Mouse (Mus musculus): Measurements from ENCODE around the gene Stxbp5.
"Not testable (repeated sequence)": the region's sequence is repeated elsewhere in the genome, so short reads cannot be mapped to it uniquely, and the experiment has no call there.

Gene Stxbp5

DNA sequence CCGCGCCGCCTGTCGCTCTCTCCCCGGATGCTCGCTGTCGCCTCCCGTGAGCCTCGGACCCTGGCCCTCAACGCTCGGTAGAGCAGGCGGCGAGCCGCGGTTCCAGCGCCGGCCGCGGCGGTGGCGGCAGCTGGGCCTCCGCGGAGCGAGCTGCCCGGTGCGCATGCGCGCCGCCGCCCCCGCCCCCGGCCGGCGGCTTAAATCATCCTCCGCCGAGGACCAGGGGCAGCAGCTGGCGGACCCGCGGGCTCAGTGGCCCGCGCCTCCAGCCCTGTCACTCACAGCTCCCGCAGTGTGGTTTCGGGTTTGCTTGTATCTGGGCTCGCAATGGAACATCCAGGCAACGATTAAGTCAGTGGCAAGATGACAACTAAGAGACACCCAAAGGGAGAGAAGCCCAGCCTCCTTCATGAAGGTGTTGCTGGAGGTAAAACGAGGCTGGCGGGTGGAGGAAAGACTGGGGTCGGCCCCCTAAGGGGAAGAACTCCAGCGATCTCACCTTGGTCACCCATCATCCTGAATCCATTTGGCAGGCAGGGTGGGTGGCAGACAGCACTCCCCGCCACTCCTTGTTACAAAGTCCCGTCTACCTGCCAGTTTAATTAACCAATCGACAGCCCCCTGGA, at the start of gene Stxbp5:
Gene Stxbp5 (minus strand): TSS at position 9 of the 626 bp plus-strand sequence.
- peak; percentile 81 for DNase-seq (ENCODE audit: extremely low spot score)

DNA sequence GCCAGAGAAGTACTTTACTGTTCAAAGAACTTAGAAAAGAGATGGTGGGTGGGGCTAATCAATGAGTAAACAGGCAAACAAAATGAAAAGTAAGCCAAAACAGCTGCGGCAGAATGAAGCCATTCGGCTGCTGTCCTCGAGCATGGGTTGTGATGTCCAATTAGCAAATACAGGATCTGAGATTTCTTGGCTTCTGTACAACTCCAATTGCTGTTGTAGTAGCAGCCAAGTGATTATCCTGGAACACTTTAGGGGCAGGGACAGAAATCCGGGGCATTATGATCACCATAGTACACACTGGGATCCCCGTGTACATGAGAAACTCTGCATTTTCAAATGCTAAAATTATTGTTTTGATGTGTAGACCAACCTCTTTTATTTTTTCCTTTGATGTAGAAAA, 11.5 kb upstream of the Stxbp5 start:
- no peak for DNase-seq (ENCODE audit: extremely low spot score)

- DNase-seq (ENCODE audit: extremely low spot score), result no peak
These were observed 7.1 kb upstream of the Stxbp5 start for GRCm38 (mm10) chr10:9907919-9908502.

GRCm38 (mm10) chr10:9907519-9907918, 6.6 kb upstream of the Stxbp5 start:
- DNase-seq (ENCODE audit: extremely low spot score), result no peak

- no peak for DNase-seq (ENCODE audit: extremely low spot score)
These were observed 5.3 kb upstream of the Stxbp5 start for GRCm38 (mm10) chr10:9906185-9906584.

- peak; percentile 79 for DNase-seq (ENCODE audit: extremely low spot score)
These were observed 889 bp upstream of the Stxbp5 start for GRCm38 (mm10) chr10:9901697-9902239.

GRCm38 (mm10) chr10:9900315-9901070, 386 bp downstream of the Stxbp5 start:
- DNase-seq (ENCODE audit: extremely low spot score), result peak; percentile 71

- DNase-seq (ENCODE audit: extremely low spot score), result peak; percentile 17
These were observed 1.1 kb downstream of the Stxbp5 start for GRCm38 (mm10) chr10:9899816-9900215.

GRCm38 (mm10) chr10:9899086-9899485, 1.8 kb downstream of the Stxbp5 start:
- peak; percentile 40 for DNase-seq (ENCODE audit: extremely low spot score)

DNA sequence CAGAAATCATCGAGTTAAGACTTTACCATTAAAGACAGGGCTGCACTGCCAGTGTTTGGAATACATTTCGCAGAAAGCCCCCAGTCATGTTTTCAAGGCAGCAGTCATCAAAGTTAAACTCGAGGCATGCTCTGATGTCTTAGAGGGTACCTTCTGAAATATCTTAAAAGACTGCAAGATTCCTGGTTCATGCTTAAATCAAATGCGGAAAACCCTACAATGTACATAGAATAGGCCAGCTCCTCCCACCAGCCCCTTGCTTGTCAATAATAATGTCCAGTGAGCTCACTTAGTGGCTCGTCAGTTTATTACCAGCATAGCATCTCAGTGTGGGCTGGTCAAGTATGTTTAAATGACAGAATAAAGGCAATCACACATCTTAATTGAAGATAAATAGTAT, 3.0 kb downstream of the Stxbp5 start:
- DNase-seq (ENCODE audit: extremely low spot score), result no peak

GRCm38 (mm10) chr10:9893562-9893961, 7.3 kb downstream of the Stxbp5 start:
- no peak for DNase-seq (ENCODE audit: extremely low spot score)

- DNase-seq (ENCODE audit: extremely low spot score), result no peak
These were observed 11.2 kb downstream of the Stxbp5 start for GRCm38 (mm10) chr10:9889651-9890050.

DNA sequence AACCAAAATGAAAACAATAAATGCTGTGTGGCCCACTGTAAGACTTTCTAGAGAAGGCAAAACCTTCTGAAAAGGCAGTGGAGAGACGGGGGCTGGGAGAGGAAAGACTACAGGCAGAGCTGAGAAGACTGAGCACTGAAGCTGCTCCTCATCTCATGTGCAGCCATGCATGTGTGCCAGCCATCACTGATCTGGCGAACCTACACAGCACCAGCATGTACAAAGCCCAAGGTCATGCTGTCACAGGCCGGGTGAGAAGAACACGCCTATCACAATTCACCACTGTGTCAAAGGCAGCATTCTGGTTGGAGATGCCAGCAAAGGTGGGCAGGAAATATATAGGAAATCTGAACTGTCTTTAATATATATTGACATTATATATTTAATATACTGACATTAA, 12.2 kb downstream of the Stxbp5 start:
- no peak for DNase-seq (ENCODE audit: extremely low spot score)

- DNase-seq (ENCODE audit: extremely low spot score), result not testable (repeated sequence)
These were observed 19.0 kb downstream of the Stxbp5 start for GRCm38 (mm10) chr10:9881781-9882320.

- no peak for DNase-seq (ENCODE audit: extremely low spot score)
These were observed 20.7 kb downstream of the Stxbp5 start for GRCm38 (mm10) chr10:9880070-9880728.

- DNase-seq (ENCODE audit: extremely low spot score), result no peak
These were observed 21.9 kb downstream of the Stxbp5 start for GRCm38 (mm10) chr10:9878821-9879489.

- no peak for DNase-seq (ENCODE audit: extremely low spot score)
These were observed 25.0 kb downstream of the Stxbp5 start for GRCm38 (mm10) chr10:9875905-9876304.

DNA sequence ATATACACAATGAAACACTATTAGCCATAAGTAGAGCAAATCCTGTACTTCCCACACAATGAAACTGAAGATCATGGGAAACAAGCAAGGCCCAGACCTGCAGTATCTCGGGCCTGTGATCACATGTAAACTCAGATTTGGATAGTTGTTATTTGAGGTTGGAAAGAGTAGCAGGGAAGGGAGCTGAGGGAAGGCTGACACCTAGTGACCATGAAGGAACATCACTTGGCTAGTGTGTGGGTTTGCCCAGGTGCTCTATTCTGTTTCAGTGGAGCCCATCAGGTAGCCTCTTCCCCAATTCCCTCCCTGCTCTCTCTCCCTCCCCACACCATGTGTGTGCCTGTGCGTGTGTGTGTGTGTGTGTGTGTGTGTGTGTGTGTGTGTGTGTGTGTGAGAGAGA, 28.7 kb downstream of the Stxbp5 start:
- DNase-seq (ENCODE audit: extremely low spot score), result no peak

DNA sequence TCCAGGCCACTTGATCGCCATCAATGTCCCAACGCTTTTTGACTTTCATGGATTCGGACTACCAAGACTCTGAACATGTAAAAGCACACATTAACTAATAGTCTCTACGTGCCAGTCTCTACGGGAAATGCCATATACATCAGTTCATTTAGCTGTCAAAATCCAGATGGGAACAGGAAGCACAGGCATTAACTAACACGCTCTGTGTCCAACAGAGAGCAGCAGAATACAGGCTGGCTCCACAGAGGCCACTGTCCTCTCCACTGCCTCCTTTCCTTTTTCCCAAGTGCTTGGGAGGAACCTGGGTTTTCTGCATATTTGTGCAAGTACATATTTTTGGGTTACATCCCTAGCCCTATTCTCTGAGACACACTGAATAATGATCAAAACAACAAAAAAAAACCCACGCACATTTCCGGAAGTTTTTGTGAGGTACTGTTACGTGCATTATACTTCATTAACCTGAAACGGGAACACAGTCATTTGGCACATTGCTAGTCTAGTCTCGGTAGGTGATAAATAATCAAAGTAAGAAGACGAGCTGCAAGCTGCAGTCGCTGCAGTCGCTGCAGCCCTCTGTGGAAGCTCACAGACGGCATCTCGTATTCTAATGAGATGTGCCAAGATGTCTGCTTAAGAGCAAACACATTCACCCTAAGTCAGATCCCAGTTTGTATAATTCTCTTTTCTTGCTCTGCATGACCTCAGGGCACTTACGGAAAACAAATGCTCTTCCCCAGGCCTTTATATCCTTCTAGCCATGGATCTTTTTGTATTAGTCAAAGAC, 33.9 kb downstream of the Stxbp5 start:
- DNase-seq (ENCODE audit: extremely low spot score), result no peak

DNA sequence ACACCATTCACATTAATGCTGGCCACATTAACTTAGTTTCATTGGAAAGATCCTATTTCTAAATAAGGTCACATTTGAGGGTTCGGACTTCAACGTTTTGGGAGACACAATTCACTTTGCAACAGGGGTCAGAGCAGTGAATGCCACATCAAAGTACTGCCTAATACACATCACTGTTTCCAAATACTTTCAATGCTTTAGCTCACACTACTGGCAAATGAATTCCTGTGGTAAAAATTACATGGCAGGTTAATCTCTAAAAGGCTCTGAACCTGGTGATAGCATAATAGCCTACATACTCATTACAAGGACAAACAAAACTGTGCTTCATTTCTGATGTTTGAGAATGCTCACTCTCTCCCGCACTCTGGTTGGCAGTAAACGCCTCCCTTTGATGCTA, 40.9 kb downstream of the Stxbp5 start:
- DNase-seq (ENCODE audit: extremely low spot score), result no peak

DNA sequence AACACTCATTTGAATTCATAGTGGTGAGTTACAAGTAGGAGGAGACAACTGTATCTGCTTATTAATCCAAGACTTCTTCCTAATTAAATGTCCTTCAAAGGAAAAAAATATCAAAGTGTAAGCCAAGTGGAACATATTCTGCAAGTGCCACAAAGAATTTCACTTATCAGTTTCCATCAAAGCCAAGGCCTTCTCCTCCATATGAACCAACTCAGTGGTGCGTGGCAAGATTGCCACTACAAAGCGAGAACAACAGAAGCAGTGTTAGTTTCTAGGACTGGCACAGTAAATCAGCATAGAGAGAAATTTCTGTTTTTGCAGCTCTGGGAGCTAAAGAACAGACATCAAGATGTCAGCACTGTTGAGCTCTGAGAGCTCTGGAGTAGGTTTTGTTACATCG, 41.4 kb downstream of the Stxbp5 start:
- no peak for DNase-seq (ENCODE audit: extremely low spot score)
